Mouse (Mus musculus) limb, embryonic 13.5 days (tissue): Measurements from ENCODE around the gene Tmcc3. TPM values are rescaled to one million over a fixed set of nuclear protein-coding genes. Genes with fewer than 3 reads are reported as not detected.

Experiments
- ATAC-seq: fragments of 200-750 bp; cut with Nextera tagmentation; 2 replicates; pipeline ENCODE4 v1.8.0; 2017; ENCODE audit warnings: low read depth, moderate number of reproducible peaks, moderate TSS enrichment; ENCODE audit not compliant: low FRiP score
- H3K27ac ChIP-seq: fragments of 300-500 bp; sonication (generic); 2 replicates; pipeline ENCODE4 v1.5.1; 2015; ENCODE audit warnings: inconsistent platforms, mild to moderate bottlenecking, moderate library complexity
- H3K27me3 ChIP-seq: fragments of 300-500 bp; sonication (generic); 2 replicates; pipeline ENCODE4 v1.6.1; 2015; ENCODE audit warnings: mild to moderate bottlenecking, inconsistent platforms
- H3K36me3 ChIP-seq: fragments of 300-500 bp; sonication (generic); 2 replicates; pipeline ENCODE4 v1.6.1; 2015; ENCODE audit warnings: inconsistent platforms, mild to moderate bottlenecking, moderate library complexity
- H3K4me1 ChIP-seq: fragments of 300-500 bp; sonication (generic); 2 replicates; pipeline ENCODE4 v1.6.1; 2015; ENCODE audit warnings: inconsistent platforms
- H3K4me2 ChIP-seq: fragments of 300-500 bp; sonication (generic); replicated peaks from 2 replicates; pipeline ENCODE4 v1.6.1; 2015; ENCODE audit warnings: inconsistent platforms, mild to moderate bottlenecking, moderate library complexity
- H3K4me3 ChIP-seq: fragments of 300-500 bp; sonication (generic); 2 replicates; pipeline ENCODE4 v1.5.1; 2015; ENCODE audit warnings: moderate library complexity, mild to moderate bottlenecking, inconsistent platforms
- H3K9ac ChIP-seq: fragments of 300-500 bp; sonication (generic); 2 replicates; pipeline ENCODE4 v1.6.1; 2015; ENCODE audit warnings: mild to moderate bottlenecking, inconsistent platforms
- H3K9me3 ChIP-seq: fragments of 300-500 bp; sonication (generic); 2 replicates; pipeline ENCODE4 v1.6.1; 2016; ENCODE audit warnings: inconsistent platforms
- WGBS: fragments of 180-500 bp; shearing (Covaris S2); methylation state at CpG from one replicate; pipeline ENCODE4 v1.1.7; 2015; 5-methylcytosine and 5-hydroxymethylcytosine counted together
- microRNA-seq: library from miRNA; unstranded; fragments of <30 nt; microRNA quantifications from one replicate; pipeline ENCODE4, GENCODE M21; 2016
- polyA plus RNA-seq: library from polyadenylated mRNA; unstranded; fragments of >200 nt; fragmentation: Nextera tagmentation; extraction: Ambion mirVana; gene quantifications from 2 replicates; pipeline ENCODE4 v1.2.1, GENCODE M21; 2015

Tmcc3 gene
- polyA plus RNA-seq, 1 experiment from 2014 or later, result 15.4 TPM

GRCm38 (mm10) chr10:94625036-94625435 is 313.3 kb downstream of the Tmcc3 start:
- Histone ChIP-seq H3K4me1 (peaks cover 20% of the 10 kb centered on the region), H3K36me3 (no peaks in the 10 kb centered on the region), H3K4me3 (no peak overlapping the region), H3K27ac (no peak overlapping the region), H3K27me3 (peaks cover 25% of the 10 kb centered on the region), H3K9me3 (no peaks in the 10 kb centered on the region), H3K4me2 (no peak overlapping the region), H3K9ac (no peak overlapping the region)
- no peak for ATAC-seq
- WGBS, result 88% methylated on average over 9 of the region's 9 CpGs

GRCm38 (mm10) chr10:94625606-94626005 is 313.9 kb downstream of the Tmcc3 start:
- no peak overlapping the region for H3K4me3 ChIP-seq
- H3K27me3 ChIP-seq, result peaks cover 20% of the 10 kb centered on the region
- 78% methylated on average over 8 of the region's 8 CpGs for WGBS
- no peak overlapping the region for H3K27ac ChIP-seq
- H3K4me2 ChIP-seq, result no peak overlapping the region
- no peak for ATAC-seq
- no peak overlapping the region for H3K9ac ChIP-seq
- H3K4me1 ChIP-seq, result peaks cover 20% of the 10 kb centered on the region
- H3K36me3 ChIP-seq, result no peaks in the 10 kb centered on the region
- no peaks in the 10 kb centered on the region for H3K9me3 ChIP-seq

GRCm38 (mm10) chr10:94630771-94631280 is 319.1 kb downstream of the Tmcc3 start:
- Histone ChIP-seq H3K27ac (no peak overlapping the region), H3K4me1 (no peaks in the 10 kb centered on the region)

GRCm38 (mm10) chr10:94631541-94632113 is 319.9 kb downstream of the Tmcc3 start:
- no peak overlapping the region for H3K9ac ChIP-seq
- ATAC-seq, result no peak
- 77% methylated on average over 11 of the region's 11 CpGs for WGBS
- H3K4me2 ChIP-seq, result no peak overlapping the region
- no peaks in the 10 kb centered on the region for H3K36me3 ChIP-seq
- H3K27ac ChIP-seq, result no peak overlapping the region
- H3K4me3 ChIP-seq, result no peak overlapping the region
- H3K4me1 ChIP-seq, result no peaks in the 10 kb centered on the region
- H3K27me3 ChIP-seq, result no peaks in the 10 kb centered on the region
- H3K9me3 ChIP-seq, result no peaks in the 10 kb centered on the region

More at GRCm38 (mm10) chr10:94630771-94631280, 319.1 kb downstream of the Tmcc3 start:
- no peak for ATAC-seq
- Histone ChIP-seq H3K36me3 (no peaks in the 10 kb centered on the region), H3K9me3 (no peaks in the 10 kb centered on the region), H3K27me3 (no peaks in the 10 kb centered on the region), H3K4me3 (no peak overlapping the region), H3K4me2 (no peak overlapping the region), H3K9ac (no peak overlapping the region)
- WGBS, result 73% methylated on average over 4 of the region's 4 CpGs

GRCm38 (mm10) chr10:94632245-94632644 is 320.5 kb downstream of the Tmcc3 start:
- no peaks in the 10 kb centered on the region for H3K36me3 ChIP-seq
- H3K4me3 ChIP-seq, result no peak overlapping the region
- H3K4me1 ChIP-seq, result no peaks in the 10 kb centered on the region
- 90% methylated on average over 5 of the region's 5 CpGs for WGBS
- H3K4me2 ChIP-seq, result no peak overlapping the region
- H3K27me3 ChIP-seq, result no peaks in the 10 kb centered on the region
- no peak overlapping the region for H3K27ac ChIP-seq
- H3K9ac ChIP-seq, result no peak overlapping the region
- ATAC-seq, result no peak
- no peaks in the 10 kb centered on the region for H3K9me3 ChIP-seq

- Histone ChIP-seq H3K27me3 (no peaks in the 10 kb centered on the region), H3K27ac (no peak overlapping the region), H3K36me3 (no peaks in the 10 kb centered on the region), H3K4me1 (no peaks in the 10 kb centered on the region), H3K9ac (no peak overlapping the region), H3K9me3 (0 out of 2 replicates have a peak, but pooled peaks cover 3% of the 10 kb centered on the region), H3K4me3 (no peak overlapping the region), H3K4me2 (no peak overlapping the region)
- no peak for ATAC-seq
- WGBS, result 84% methylated on average over 5 of the region's 5 CpGs
Observed at GRCm38 (mm10) chr10:94638599-94638998, 326.9 kb downstream of the Tmcc3 start.

- Histone ChIP-seq H3K4me3 (no peak overlapping the region), H3K4me1 (no peaks in the 10 kb centered on the region), H3K27ac (no peak overlapping the region), H3K9me3 (0 out of 2 replicates have a peak, but pooled peaks cover 3% of the 10 kb centered on the region), H3K36me3 (no peaks in the 10 kb centered on the region), H3K27me3 (no peaks in the 10 kb centered on the region), H3K9ac (no peak overlapping the region), H3K4me2 (no peak overlapping the region)
- WGBS, result 79% methylated on average over 5 of the region's 5 CpGs
- no peak for ATAC-seq
Observed at GRCm38 (mm10) chr10:94639281-94639680, 327.5 kb downstream of the Tmcc3 start.

GRCm38 (mm10) chr10:94640067-94640466 is 328.3 kb downstream of the Tmcc3 start:
- 68% methylated on average over 5 of the region's 5 CpGs for WGBS
- H3K9ac ChIP-seq, result no peak overlapping the region
- ATAC-seq, result no peak

More at GRCm38 (mm10) chr10:94640067-94640466, 328.3 kb downstream of the Tmcc3 start:
- Histone ChIP-seq H3K9me3 (0 out of 2 replicates have a peak, but pooled peaks cover 3% of the 10 kb centered on the region), H3K36me3 (no peaks in the 10 kb centered on the region), H3K4me1 (no peaks in the 10 kb centered on the region), H3K4me3 (no peak overlapping the region), H3K27ac (no peak overlapping the region), H3K4me2 (no peak overlapping the region), H3K27me3 (no peaks in the 10 kb centered on the region)

Small RNA genes within 50 kb of the gene (microRNA-seq; reads per million reads assigned to microRNA genes)
- not detected for gene Mir7211

Other genes starting within 250 kb of the Tmcc3 start
- 9.9 and 10.0 TPM in 2 replicates for gene Nr2c1, start 163.9 kb upstream of the Tmcc3 start, polyA plus RNA-seq
- 306 and 316 TPM in 2 replicates for gene Ndufa12, start 113.2 kb upstream of the Tmcc3 start, polyA plus RNA-seq
- gene Gm4792, start 13.2 kb upstream of the Tmcc3 start, polyA plus RNA-seq, result not detected in 2 replicates